Mouse (Mus musculus): ENCODE measurements at regions not wholly inside any gene's neighbourhood (a gene's known extent, or its start where the extent isn't known, plus 50 kb on each side); places are given as distances from the start of the nearest gene placed in this dataset.
A peak's percentile ranks its signal among the peaks of the same experiment; 100 is the strongest.

- ATAC-seq (ENCODE audit: low FRiP score) (no peak), DNase-seq (ENCODE audit: low spot score) (no peak)
- H3K4me3 ChIP-seq (replicated peaks; ENCODE audit: low read length), result no peak overlapping the region
- H3K36me3 ChIP-seq (replicated peaks; ENCODE audit: control insufficient read depth, insufficient read depth), result no peaks in the 10 kb centered on the region
- peaks cover 27% of the 10 kb centered on the region for H3K4me1 ChIP-seq (replicated peaks; ENCODE audit: control insufficient read depth, insufficient read depth, low read length)
- peaks cover 4% of the 10 kb centered on the region; the same call in 1 of the 2 replicates for H3K27me3 ChIP-seq (ENCODE audit: control insufficient read depth, insufficient read depth, low read length)
- no peak overlapping the region for H3K27ac ChIP-seq
- H3K9me3 ChIP-seq (ENCODE audit: control insufficient read depth, low read length), result peaks cover 4% of the 10 kb centered on the region; the same call in 1 of the 2 replicates
- 54% methylated on average over 15 of the region's 15 CpGs for WGBS
- no peak overlapping the region for H3K4me2 ChIP-seq (replicated peaks)
- H3K9ac ChIP-seq, result no peak overlapping the region
Observed at GRCm38 (mm10) chr13:44580156-44580736, 149.0 kb upstream of the Jarid2 start.

GRCm38 (mm10) chr13:44580767-44581166 lies 148.5 kb upstream of the Jarid2 start:
- Histone ChIP-seq H3K9ac (no peak overlapping the region), H3K36me3 (replicated peaks; ENCODE audit: control insufficient read depth, insufficient read depth) (no peaks in the 10 kb centered on the region), H3K27ac (no peak overlapping the region), H3K27me3 (ENCODE audit: control insufficient read depth, insufficient read depth, low read length) (peaks cover 4% of the 10 kb centered on the region; the same call in 1 of the 2 replicates), H3K4me2 (replicated peaks) (no peak overlapping the region), H3K9me3 (ENCODE audit: control insufficient read depth, low read length) (peaks cover 4% of the 10 kb centered on the region; the same call in 1 of the 2 replicates), H3K4me1 (replicated peaks; ENCODE audit: control insufficient read depth, insufficient read depth, low read length) (peaks cover 27% of the 10 kb centered on the region), H3K4me3 (replicated peaks; ENCODE audit: low read length) (no peak overlapping the region)
- no peak for DNase-seq (ENCODE audit: low spot score)
- WGBS, result 44% methylated on average over 9 of the region's 9 CpGs
- ATAC-seq (ENCODE audit: low FRiP score), result no peak

- H3K4me3 ChIP-seq (replicated peaks; ENCODE audit: low read length), result no peak overlapping the region
- peak overlapping the region; percentile 35 for H3K4me2 ChIP-seq (replicated peaks)
- peaks cover 4% of the 10 kb centered on the region; the same call in 1 of the 2 replicates for H3K27me3 ChIP-seq (ENCODE audit: control insufficient read depth, insufficient read depth, low read length)
- H3K27ac ChIP-seq, result no peak overlapping the region
- DNase-seq (ENCODE audit: low spot score) (no peak), ATAC-seq (ENCODE audit: low FRiP score) (no peak)
- no peak overlapping the region for H3K9ac ChIP-seq
- peaks cover 27% of the 10 kb centered on the region for H3K4me1 ChIP-seq (replicated peaks; ENCODE audit: control insufficient read depth, insufficient read depth, low read length)
- H3K9me3 ChIP-seq (ENCODE audit: control insufficient read depth, low read length), result peaks cover 4% of the 10 kb centered on the region; the same call in 1 of the 2 replicates
- WGBS, result 22% methylated on average over 23 of the region's 23 CpGs
- H3K36me3 ChIP-seq (replicated peaks; ENCODE audit: control insufficient read depth, insufficient read depth), result no peaks in the 10 kb centered on the region
Observed at GRCm38 (mm10) chr13:44581947-44582766, 147.1 kb upstream of the Jarid2 start.

GRCm38 (mm10) chr13:44582767-44583085 lies 146.5 kb upstream of the Jarid2 start:
- peak overlapping the region; percentile 35 for H3K4me2 ChIP-seq (replicated peaks)
- WGBS, result 14% methylated on average over 2 of the region's 2 CpGs
- DNase-seq (ENCODE audit: low spot score), result no peak
- H3K9ac ChIP-seq, result no peak overlapping the region
- H3K9me3 ChIP-seq (ENCODE audit: control insufficient read depth, low read length), result peaks cover 4% of the 10 kb centered on the region; the same call in 1 of the 2 replicates
- peaks cover 4% of the 10 kb centered on the region; the same call in 1 of the 2 replicates for H3K27me3 ChIP-seq (ENCODE audit: control insufficient read depth, insufficient read depth, low read length)
- no peak for ATAC-seq (ENCODE audit: low FRiP score)
- H3K27ac ChIP-seq, result no peak overlapping the region
- peaks cover 27% of the 10 kb centered on the region for H3K4me1 ChIP-seq (replicated peaks; ENCODE audit: control insufficient read depth, insufficient read depth, low read length)
- H3K4me3 ChIP-seq (replicated peaks; ENCODE audit: low read length), result no peak overlapping the region
- no peaks in the 10 kb centered on the region for H3K36me3 ChIP-seq (replicated peaks; ENCODE audit: control insufficient read depth, insufficient read depth)

- H3K4me3 ChIP-seq (replicated peaks; ENCODE audit: low read length), result no peak overlapping the region
- no peaks in the 10 kb centered on the region for H3K36me3 ChIP-seq (replicated peaks; ENCODE audit: control insufficient read depth, insufficient read depth)
- 76% methylated on average over 5 of the region's 5 CpGs for WGBS
- no peak overlapping the region for H3K27ac ChIP-seq
- H3K4me2 ChIP-seq (replicated peaks), result no peak overlapping the region
- peaks cover 4% of the 10 kb centered on the region; the same call in 1 of the 2 replicates for H3K27me3 ChIP-seq (ENCODE audit: control insufficient read depth, insufficient read depth, low read length)
- H3K4me1 ChIP-seq (replicated peaks; ENCODE audit: control insufficient read depth, insufficient read depth, low read length), result peaks cover 27% of the 10 kb centered on the region
- H3K9ac ChIP-seq, result no peak overlapping the region
- DNase-seq (ENCODE audit: low spot score) (no peak), ATAC-seq (ENCODE audit: low FRiP score) (no peak)
- peaks cover 4% of the 10 kb centered on the region; the same call in 1 of the 2 replicates for H3K9me3 ChIP-seq (ENCODE audit: control insufficient read depth, low read length)
Observed at GRCm38 (mm10) chr13:44583614-44584013, 145.7 kb upstream of the Jarid2 start.

- H3K4me3 ChIP-seq (replicated peaks; ENCODE audit: low read length), result no peak overlapping the region
- ATAC-seq (ENCODE audit: low FRiP score) (no peak), DNase-seq (ENCODE audit: low spot score) (no peak)
- H3K4me2 ChIP-seq (replicated peaks), result no peak overlapping the region
- H3K9me3 ChIP-seq (ENCODE audit: control insufficient read depth, low read length), result peaks cover 2% of the 10 kb centered on the region; the same call in 1 of the 2 replicates
- peaks cover 4% of the 10 kb centered on the region; the same call in 1 of the 2 replicates for H3K27me3 ChIP-seq (ENCODE audit: control insufficient read depth, insufficient read depth, low read length)
- H3K27ac ChIP-seq, result no peak overlapping the region
- no peaks in the 10 kb centered on the region for H3K36me3 ChIP-seq (replicated peaks; ENCODE audit: control insufficient read depth, insufficient read depth)
- H3K9ac ChIP-seq, result no peak overlapping the region
- WGBS, result 35% methylated on average over 8 of the region's 8 CpGs
- H3K4me1 ChIP-seq (replicated peaks; ENCODE audit: control insufficient read depth, insufficient read depth, low read length), result peaks cover 27% of the 10 kb centered on the region
Observed at GRCm38 (mm10) chr13:44584151-44584550, 145.1 kb upstream of the Jarid2 start.

- ATAC-seq (ENCODE audit: low FRiP score) (no peak), DNase-seq (ENCODE audit: low spot score) (no peak)
- Histone ChIP-seq H3K9me3 (ENCODE audit: control insufficient read depth, low read length) (no peaks in the 10 kb centered on the region), H3K36me3 (replicated peaks; ENCODE audit: control insufficient read depth, insufficient read depth) (no peaks in the 10 kb centered on the region), H3K9ac (no peak overlapping the region), H3K27ac (no peak overlapping the region), H3K4me1 (replicated peaks; ENCODE audit: control insufficient read depth, insufficient read depth, low read length) (peaks cover 27% of the 10 kb centered on the region), H3K4me2 (replicated peaks) (no peak overlapping the region), H3K27me3 (ENCODE audit: control insufficient read depth, insufficient read depth, low read length) (peaks cover 4% of the 10 kb centered on the region; the same call in 1 of the 2 replicates), H3K4me3 (replicated peaks; ENCODE audit: low read length) (no peak overlapping the region)
- 41% methylated on average over 4 of the region's 4 CpGs for WGBS
Observed at GRCm38 (mm10) chr13:44584551-44584950, 144.7 kb upstream of the Jarid2 start.

- H3K9me3 ChIP-seq (ENCODE audit: control insufficient read depth, low read length), result no peaks in the 10 kb centered on the region
- no peak overlapping the region for H3K27ac ChIP-seq
- H3K4me2 ChIP-seq (replicated peaks), result no peak overlapping the region
- no peak overlapping the region for H3K4me3 ChIP-seq (replicated peaks; ENCODE audit: low read length)
- peaks cover 4% of the 10 kb centered on the region; the same call in 1 of the 2 replicates for H3K27me3 ChIP-seq (ENCODE audit: control insufficient read depth, insufficient read depth, low read length)
- ATAC-seq (ENCODE audit: low FRiP score), result no peak
- H3K9ac ChIP-seq, result no peak overlapping the region
- DNase-seq (ENCODE audit: low spot score), result no peak
- WGBS, result 78% methylated on average over 4 of the region's 4 CpGs
- H3K4me1 ChIP-seq (replicated peaks; ENCODE audit: control insufficient read depth, insufficient read depth, low read length), result peaks cover 14% of the 10 kb centered on the region
- no peaks in the 10 kb centered on the region for H3K36me3 ChIP-seq (replicated peaks; ENCODE audit: control insufficient read depth, insufficient read depth)
Observed at GRCm38 (mm10) chr13:44587846-44588245, 141.4 kb upstream of the Jarid2 start.

GRCm38 (mm10) chr13:44594645-44595044 lies 134.6 kb upstream of the Jarid2 start:
- 79% methylated on average over 5 of the region's 5 CpGs for WGBS
- Histone ChIP-seq H3K4me3 (replicated peaks; ENCODE audit: low read length) (no peak overlapping the region), H3K36me3 (replicated peaks; ENCODE audit: control insufficient read depth, insufficient read depth) (no peaks in the 10 kb centered on the region), H3K4me2 (replicated peaks) (no peak overlapping the region), H3K27me3 (ENCODE audit: control insufficient read depth, insufficient read depth, low read length) (no peaks in the 10 kb centered on the region), H3K9ac (no peak overlapping the region), H3K4me1 (replicated peaks; ENCODE audit: control insufficient read depth, insufficient read depth, low read length) (no peaks in the 10 kb centered on the region), H3K27ac (no peak overlapping the region), H3K9me3 (ENCODE audit: control insufficient read depth, low read length) (no peaks in the 10 kb centered on the region)
- DNase-seq (ENCODE audit: low spot score) (no peak), ATAC-seq (ENCODE audit: low FRiP score) (no peak)
